Mouse (Mus musculus) hindbrain, embryonic 11.5 days (tissue): ENCODE data around the gene Ssbp2. TPM values are rescaled to one million over a fixed set of nuclear protein-coding genes. Genes with fewer than 3 reads are reported as not detected.

Experiments
- ATAC-seq: fragments of 200-750 bp; cut with Nextera tagmentation; 2 replicates; pipeline ENCODE4 v1.8.0; 2017; ENCODE audit warnings: mild to moderate bottlenecking, moderate TSS enrichment, moderate library complexity; ENCODE audit not compliant: low FRiP score
- DNase-seq: peaks from one replicate; pipeline ENCODE4 v3.0.0-alpha.2; 2015; ENCODE audit warnings: low spot score
- H3K27ac ChIP-seq: fragments of 300-500 bp; sonication (generic); 2 replicates; pipeline ENCODE4 v1.5.1; 2014; ENCODE audit warnings: mild to moderate bottlenecking, low read depth, low read length
- H3K27me3 ChIP-seq: fragments of 300-500 bp; sonication (generic); 2 replicates; pipeline ENCODE4 v1.6.1; 2014; ENCODE audit warnings: mild to moderate bottlenecking, low read length, moderate library complexity, mixed read lengths; ENCODE audit not compliant: control insufficient read depth, insufficient read depth
- H3K36me3 ChIP-seq: fragments of 300-500 bp; sonication (generic); 2 replicates; pipeline ENCODE4 v1.6.1; 2014; ENCODE audit warnings: mild to moderate bottlenecking, low read length, moderate library complexity, mixed read lengths; ENCODE audit not compliant: control insufficient read depth, insufficient read depth
- H3K4me1 ChIP-seq: fragments of 300-500 bp; sonication (generic); replicated peaks from 2 replicates; pipeline ENCODE4 v1.6.1; 2014; ENCODE audit warnings: low read length, mixed read lengths; ENCODE audit not compliant: control insufficient read depth, insufficient read depth
- H3K4me2 ChIP-seq: fragments of 300-500 bp; sonication (generic); replicated peaks from 2 replicates; pipeline ENCODE4 v1.6.1; 2014; ENCODE audit warnings: mild to moderate bottlenecking, low read depth, low read length
- H3K4me3 ChIP-seq: fragments of 300-500 bp; sonication (generic); 2 replicates; pipeline ENCODE4 v1.5.1; 2014; ENCODE audit warnings: low read depth, low read length
- H3K9ac ChIP-seq: fragments of 300-500 bp; sonication (generic); 2 replicates; pipeline ENCODE4 v1.6.1; 2014; ENCODE audit warnings: low read depth, low read length
- H3K9me3 ChIP-seq: fragments of 300-500 bp; sonication (generic); 2 replicates; pipeline ENCODE4 v1.6.1; 2016; ENCODE audit warnings: low read length; ENCODE audit not compliant: control insufficient read depth
- WGBS: fragments of 180-500 bp; shearing (Covaris S2); extraction: QIAGEN DNeasy Blood & Tissue Kit; methylation state at CpG from one replicate; pipeline ENCODE4 v1.1.7; 2014; 5-methylcytosine and 5-hydroxymethylcytosine counted together
- polyA plus RNA-seq: library from polyadenylated mRNA; unstranded; fragments of >200 nt; fragmentation: Nextera tagmentation; extraction: Ambion mirVana; gene quantifications from 2 replicates; pipeline ENCODE4 v1.2.1, GENCODE M21; 2014

Gene Ssbp2
- polyA plus RNA-seq, 1 experiment from 2014 or later: 152 TPM

GRCm38 (mm10) chr13:91437931-91438330 lies 22.2 kb upstream of the Ssbp2 start:
- Histone ChIP-seq H3K9me3 (no peaks in the 10 kb centered on the region), H3K27me3 (no peaks in the 10 kb centered on the region), H3K36me3 (no peaks in the 10 kb centered on the region), H3K4me2 (no peak overlapping the region), H3K4me3 (no peak overlapping the region), H3K4me1 (no peaks in the 10 kb centered on the region), H3K27ac (no peak overlapping the region), H3K9ac (no peak overlapping the region)
- ATAC-seq (no peak), DNase-seq (no peak)
- WGBS: 61% methylated on average over 3 of the region's 3 CpGs

- no peaks in the 10 kb centered on the region for H3K9me3 ChIP-seq
- H3K27ac ChIP-seq: no peak overlapping the region
- H3K4me3 ChIP-seq: no peak overlapping the region
- DNase-seq (no peak), ATAC-seq (no peak)
- no peaks in the 10 kb centered on the region for H3K27me3 ChIP-seq
- no peaks in the 10 kb centered on the region for H3K36me3 ChIP-seq
- H3K9ac ChIP-seq: no peak overlapping the region
- 97% methylated on average over 5 of the region's 5 CpGs for WGBS
- no peaks in the 10 kb centered on the region for H3K4me1 ChIP-seq
- H3K4me2 ChIP-seq: no peak overlapping the region
Measured at GRCm38 (mm10) chr13:91441476-91441875, 18.6 kb upstream of the Ssbp2 start.

- H3K27me3 ChIP-seq: no peaks in the 10 kb centered on the region
- no peak overlapping the region for H3K4me3 ChIP-seq
- H3K27ac ChIP-seq: no peak overlapping the region
- DNase-seq (no peak), ATAC-seq (no peak)
- no peaks in the 10 kb centered on the region for H3K36me3 ChIP-seq
- 89% methylated on average over 2 of the region's 2 CpGs for WGBS
- H3K9me3 ChIP-seq: no peaks in the 10 kb centered on the region
- H3K9ac ChIP-seq: no peak overlapping the region
- no peak overlapping the region for H3K4me2 ChIP-seq
- H3K4me1 ChIP-seq: no peaks in the 10 kb centered on the region
Measured at GRCm38 (mm10) chr13:91446728-91447127, 13.4 kb upstream of the Ssbp2 start.

GRCm38 (mm10) chr13:91448936-91449335 lies 11.1 kb upstream of the Ssbp2 start:
- Histone ChIP-seq H3K9me3 (no peaks in the 10 kb centered on the region), H3K4me2 (no peak overlapping the region), H3K27ac (no peak overlapping the region), H3K36me3 (no peaks in the 10 kb centered on the region), H3K27me3 (no peaks in the 10 kb centered on the region), H3K4me3 (no peak overlapping the region), H3K4me1 (no peaks in the 10 kb centered on the region), H3K9ac (no peak overlapping the region)
- 85% methylated on average over 5 of the region's 5 CpGs for WGBS
- ATAC-seq (no peak), DNase-seq (no peak)

DNA sequence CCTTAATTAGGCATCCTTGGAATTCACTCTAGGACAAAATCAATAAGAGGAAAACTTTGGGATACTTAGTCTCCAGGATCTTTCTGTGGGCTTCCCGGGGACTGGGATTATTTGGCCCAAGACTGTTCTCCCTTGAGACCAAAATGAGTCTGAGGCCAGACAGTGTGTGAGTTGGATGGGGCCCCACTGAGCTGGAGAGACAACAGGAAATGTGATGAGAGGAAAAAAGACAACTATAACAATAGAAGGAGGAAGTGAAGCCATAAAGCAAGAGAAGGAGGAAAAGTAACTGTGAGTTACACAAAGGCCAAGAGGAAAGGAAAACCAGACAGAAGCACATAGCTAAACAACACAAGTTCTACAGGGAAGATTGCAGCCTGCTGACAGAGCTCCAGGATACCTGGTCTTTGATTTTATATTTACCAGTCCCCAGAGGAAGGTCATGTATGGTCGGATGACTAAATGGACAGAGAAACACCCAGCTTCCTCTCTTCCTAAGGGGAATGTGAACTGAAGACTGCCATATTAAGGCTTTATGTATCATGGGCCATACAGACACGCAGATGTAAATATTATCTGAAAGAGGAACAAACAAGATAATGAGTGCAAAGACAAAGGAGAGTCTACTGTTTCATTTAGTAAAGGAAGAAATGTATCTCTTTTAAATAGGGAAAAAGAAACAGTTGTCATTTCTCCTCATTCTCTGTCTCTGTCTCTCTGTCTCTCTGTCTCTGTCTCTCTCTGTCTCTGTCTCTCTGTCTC lies 8.5 kb upstream of the Ssbp2 start:
- Histone ChIP-seq H3K9me3 (no peaks in the 10 kb centered on the region), H3K4me3 (no peak overlapping the region), H3K4me2 (no peak overlapping the region), H3K9ac (no peak overlapping the region), H3K27me3 (no peaks in the 10 kb centered on the region), H3K36me3 (no peaks in the 10 kb centered on the region), H3K4me1 (no peaks in the 10 kb centered on the region), H3K27ac (no peak overlapping the region)
- WGBS: 70% methylated on average over 3 of the region's 3 CpGs
- no peak for DNase-seq
- ATAC-seq: no peak

- Histone ChIP-seq H3K36me3 (no peaks in the 10 kb centered on the region), H3K27ac (no peak overlapping the region), H3K4me1 (no peaks in the 10 kb centered on the region), H3K9me3 (no peaks in the 10 kb centered on the region), H3K4me3 (no peak overlapping the region), H3K4me2 (no peak overlapping the region), H3K27me3 (no peaks in the 10 kb centered on the region), H3K9ac (no peak overlapping the region)
- WGBS: 90% methylated on average over 3 of the region's 3 CpGs
- DNase-seq (no peak), ATAC-seq (no peak)
Measured at GRCm38 (mm10) chr13:91452269-91452668, 7.8 kb upstream of the Ssbp2 start.

- ATAC-seq: no peak
- WGBS: 86% methylated on average over 3 of the region's 3 CpGs
- no peaks in the 10 kb centered on the region for H3K36me3 ChIP-seq
- H3K9ac ChIP-seq: no peak overlapping the region
- DNase-seq: no peak
- no peak overlapping the region for H3K4me2 ChIP-seq
- no peak overlapping the region for H3K27ac ChIP-seq
- H3K4me3 ChIP-seq: no peak overlapping the region
- no peaks in the 10 kb centered on the region for H3K27me3 ChIP-seq
- H3K4me1 ChIP-seq: no peaks in the 10 kb centered on the region
- H3K9me3 ChIP-seq: no peaks in the 10 kb centered on the region
Measured at GRCm38 (mm10) chr13:91453236-91453635, 6.8 kb upstream of the Ssbp2 start.

- Histone ChIP-seq H3K9ac (no peak overlapping the region), H3K27me3 (no peaks in the 10 kb centered on the region), H3K4me1 (peaks cover 4% of the 10 kb centered on the region; the same call in 1 of the 2 replicates), H3K4me3 (no peak overlapping the region), H3K9me3 (no peaks in the 10 kb centered on the region), H3K4me2 (no peak overlapping the region), H3K36me3 (no peaks in the 10 kb centered on the region), H3K27ac (no peak overlapping the region)
- 57% methylated on average over 2 of the region's 2 CpGs for WGBS
- no peak for ATAC-seq
- DNase-seq: no peak
Measured at GRCm38 (mm10) chr13:91456041-91456440, 4.0 kb upstream of the Ssbp2 start.

GRCm38 (mm10) chr13:91456735-91457134 lies 3.3 kb upstream of the Ssbp2 start:
- no peak for ATAC-seq
- WGBS: 78% methylated on average over 3 of the region's 3 CpGs

More at GRCm38 (mm10) chr13:91456735-91457134, 3.3 kb upstream of the Ssbp2 start:
- DNase-seq: no peak
- H3K27ac ChIP-seq: no peak overlapping the region
- H3K4me1 ChIP-seq: peaks cover 4% of the 10 kb centered on the region; the same call in 1 of the 2 replicates
- H3K9ac ChIP-seq: no peak overlapping the region
- no peaks in the 10 kb centered on the region for H3K27me3 ChIP-seq
- H3K4me2 ChIP-seq: no peak overlapping the region
- H3K36me3 ChIP-seq: no peaks in the 10 kb centered on the region
- H3K4me3 ChIP-seq: no peak overlapping the region
- H3K9me3 ChIP-seq: no peaks in the 10 kb centered on the region
